Mouse (Mus musculus) erythroblast, embryonic 14.5 days (primary cell): ENCODE measurements around the gene Sync.

Experiments
- GATA1 ChIP-seq: IDR thresholded peaks from 2 replicates; pipeline ENCODE4 v1.6.1; 2012; ENCODE audit warnings: low read length, inconsistent platforms, mixed read lengths
- TAL1 ChIP-seq: IDR thresholded peaks from 3 replicates; pipeline ENCODE4 v1.6.1; 2012; ENCODE audit warnings: low read length, inconsistent platforms, mixed read lengths

- TF ChIP-seq GATA1 (no peak), TAL1 (no peak)
Measured at GRCm38 (mm10) chr4:129303816-129304215, 16.4 kb downstream of the Sync start.
